Mouse (Mus musculus) embryo, embryonic 10.5 days (tissue): ENCODE results near the gene Slc25a34.

Experiments
- DNase-seq: peaks from one replicate; pipeline ENCODE4 v3.0.0-alpha.2; 2015; ENCODE audit warnings: low spot score

Gene Slc25a34

DNA sequence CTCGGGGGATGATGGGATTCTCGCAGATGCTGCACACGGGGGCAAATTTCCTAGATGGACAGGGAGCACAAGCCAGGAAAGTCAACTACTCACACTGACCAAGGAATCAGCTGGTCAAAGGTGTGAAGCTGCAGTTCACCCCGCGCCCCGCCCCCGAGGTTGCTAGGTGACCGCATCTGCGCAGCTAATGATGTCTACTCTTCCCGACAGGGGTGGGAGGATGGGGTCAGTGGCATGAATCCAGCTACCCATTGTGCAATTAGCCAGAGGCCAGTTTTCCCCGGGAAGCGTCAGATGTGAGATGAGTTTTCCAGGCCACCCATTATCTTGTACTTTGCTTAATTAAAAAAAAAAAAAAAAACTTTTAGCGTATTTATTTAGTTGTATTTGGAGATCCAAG, 42.6 kb downstream of the Slc25a34 start:
- no peak for DNase-seq

DNA sequence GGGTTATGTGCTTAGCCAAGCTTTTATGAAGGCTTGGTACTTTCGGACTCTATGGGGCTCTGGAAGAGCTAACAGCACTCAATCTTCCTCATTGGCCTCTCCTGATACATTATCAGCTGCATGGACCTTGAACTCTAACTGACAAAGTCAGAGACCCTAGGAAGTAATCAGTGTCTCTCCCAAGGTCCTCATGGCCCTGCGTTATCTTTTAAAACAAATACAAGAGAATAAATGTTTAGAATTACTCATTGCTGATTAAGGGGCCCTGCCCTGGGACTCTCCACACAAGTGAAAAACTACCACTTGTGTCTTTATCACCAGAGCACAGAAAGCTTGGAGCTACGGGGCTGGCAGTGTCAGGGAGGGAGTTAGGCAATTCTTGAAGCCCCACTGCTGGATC, 44.8 kb downstream of the Slc25a34 start:
- DNase-seq, result no peak

DNA sequence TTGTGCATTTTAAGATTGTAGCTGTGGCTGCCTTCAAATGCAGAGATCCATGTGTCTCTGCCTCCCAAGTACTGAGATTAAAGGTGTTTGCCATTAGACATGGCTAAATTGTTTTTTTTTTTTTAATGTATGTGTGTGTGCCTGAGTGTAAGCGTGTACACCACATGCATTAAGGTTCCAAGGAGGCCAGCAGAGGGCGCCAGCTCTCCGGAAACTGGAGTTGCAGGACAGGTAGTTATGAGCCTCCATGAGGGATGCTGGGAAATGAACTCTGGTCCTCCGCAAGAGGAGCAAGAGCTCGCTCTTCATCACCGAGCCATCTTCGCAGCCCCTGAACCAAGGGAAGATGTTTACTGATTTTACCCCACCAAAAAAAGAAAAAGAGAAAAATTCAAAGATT, 46.7 kb downstream of the Slc25a34 start:
- no peak for DNase-seq

DNA sequence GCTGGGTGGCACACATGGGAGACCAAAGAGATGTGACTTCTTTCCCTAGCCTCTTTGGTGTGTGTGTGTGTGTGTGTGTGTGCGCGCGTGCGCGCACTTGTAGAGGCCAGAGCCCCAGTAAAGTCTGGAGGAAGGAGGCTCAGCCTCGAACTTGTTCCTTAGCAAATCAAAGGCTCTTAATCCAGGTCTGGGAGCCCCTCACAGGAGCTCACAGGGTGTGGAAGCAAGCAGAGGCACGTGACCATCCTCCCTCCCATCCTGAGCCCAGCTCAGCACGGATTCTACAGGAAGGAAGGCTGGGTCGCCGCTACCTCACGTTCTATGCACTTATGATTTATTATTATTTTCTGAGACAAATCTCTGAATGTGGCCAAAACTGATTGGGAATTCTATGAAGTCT, 47.2 kb downstream of the Slc25a34 start:
- no peak for DNase-seq

DNA sequence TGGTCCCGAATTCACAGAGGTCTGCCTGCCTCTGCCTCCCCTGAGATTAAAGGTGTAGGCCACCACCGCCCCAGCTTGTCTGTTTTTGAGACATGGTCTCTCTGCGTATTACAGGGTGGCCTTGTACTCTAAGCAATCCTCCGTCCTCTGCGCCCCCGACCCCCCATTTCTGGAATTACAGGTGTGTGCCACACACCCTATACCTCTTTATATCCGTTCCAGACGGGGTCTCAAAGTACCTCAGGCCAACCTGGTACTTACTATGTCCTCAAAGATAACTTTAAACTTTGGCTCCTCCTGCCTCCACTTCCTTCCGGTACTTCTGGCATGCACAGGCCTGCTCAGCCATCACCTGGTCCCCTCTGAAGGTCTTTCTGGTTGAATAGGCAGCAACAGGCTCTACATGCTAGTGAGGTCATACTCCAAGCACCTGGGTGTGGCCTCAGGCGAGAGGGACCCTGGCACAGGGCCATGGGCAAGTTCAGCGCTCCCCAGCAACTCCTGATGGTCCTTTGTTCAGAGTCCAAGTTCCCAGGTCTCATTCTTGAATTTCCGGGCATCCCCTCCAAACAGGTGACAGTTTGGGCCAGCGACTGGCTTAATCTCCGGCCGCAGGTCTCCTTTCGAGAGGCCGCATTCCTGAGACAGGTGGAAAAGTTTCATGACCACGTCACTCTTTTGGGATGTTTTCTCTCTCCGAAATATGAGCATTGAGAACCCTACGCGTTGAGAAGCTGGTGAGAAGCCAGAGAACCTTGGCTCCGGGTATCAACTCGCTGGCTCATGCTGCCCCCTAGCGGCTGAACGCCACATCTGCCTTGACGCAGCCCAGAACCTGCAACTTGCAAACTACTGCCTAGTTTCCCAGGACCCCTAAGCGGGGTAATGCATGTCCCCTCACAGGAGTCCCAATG, 48.6 kb downstream of the Slc25a34 start:
- DNase-seq, result peak; percentile 88

DNA sequence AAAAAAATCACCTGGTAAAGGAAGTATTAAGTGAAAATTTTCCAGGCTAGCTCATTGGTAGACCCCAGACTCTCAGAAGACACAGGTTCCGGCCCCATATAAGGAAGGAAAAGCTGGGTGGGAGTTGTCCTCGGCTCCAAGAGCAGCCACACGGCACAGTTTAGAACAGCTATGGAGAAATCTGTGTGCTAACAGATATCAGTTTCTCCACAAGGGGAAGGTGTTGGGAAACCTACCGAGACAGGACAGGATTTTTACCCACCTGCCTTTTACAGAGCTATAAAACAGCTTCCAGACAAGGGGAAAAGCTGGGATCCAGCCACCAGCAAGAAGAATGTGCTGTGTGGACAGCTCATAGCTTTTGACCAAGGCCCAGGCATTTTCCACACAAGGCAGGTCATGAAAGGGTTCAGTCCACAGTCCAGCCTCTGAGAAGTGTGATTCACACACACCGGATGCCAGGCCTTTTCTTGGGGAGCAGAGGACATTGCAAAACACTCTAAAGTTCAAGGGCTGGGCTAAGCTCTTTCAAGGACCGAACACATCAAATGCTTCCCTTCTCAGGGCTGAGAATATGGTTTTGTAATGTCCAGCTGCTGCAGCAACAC, 50.2 kb downstream of the Slc25a34 start:
- DNase-seq, result no peak

DNA sequence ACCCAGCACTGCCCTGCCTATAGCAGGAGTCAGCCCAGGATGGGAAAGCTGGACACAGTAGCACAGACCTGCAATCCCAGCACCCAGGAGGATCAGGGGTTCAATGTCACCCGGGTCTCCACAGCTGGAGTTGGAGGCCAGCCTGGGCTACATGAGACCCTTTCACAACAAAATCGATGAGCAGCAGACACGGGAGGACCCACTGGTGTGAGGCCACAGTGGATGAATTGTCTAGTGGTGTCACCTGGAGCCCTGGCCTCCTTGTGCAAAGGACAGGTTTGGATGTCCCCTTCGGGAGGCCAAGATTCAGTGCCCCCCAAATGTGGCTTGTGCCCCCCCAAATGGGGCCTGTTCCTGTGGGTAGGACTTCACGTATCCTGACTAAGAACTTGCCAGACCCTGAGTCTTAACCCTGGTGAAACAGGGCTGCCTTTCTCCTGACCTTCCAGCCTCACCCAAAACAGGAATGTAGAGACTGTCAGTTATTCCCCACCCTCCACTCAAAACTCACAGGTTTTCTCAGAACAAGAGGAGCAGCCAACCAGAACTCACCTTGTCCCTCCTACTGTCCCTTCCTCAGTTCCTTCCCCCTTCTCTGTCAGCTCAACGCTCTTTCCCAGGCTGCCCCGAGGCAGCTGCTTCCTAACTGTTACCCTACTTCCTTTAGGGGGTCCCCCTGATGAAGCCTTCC, 50.8 kb downstream of the Slc25a34 start:
- no peak for DNase-seq

DNA sequence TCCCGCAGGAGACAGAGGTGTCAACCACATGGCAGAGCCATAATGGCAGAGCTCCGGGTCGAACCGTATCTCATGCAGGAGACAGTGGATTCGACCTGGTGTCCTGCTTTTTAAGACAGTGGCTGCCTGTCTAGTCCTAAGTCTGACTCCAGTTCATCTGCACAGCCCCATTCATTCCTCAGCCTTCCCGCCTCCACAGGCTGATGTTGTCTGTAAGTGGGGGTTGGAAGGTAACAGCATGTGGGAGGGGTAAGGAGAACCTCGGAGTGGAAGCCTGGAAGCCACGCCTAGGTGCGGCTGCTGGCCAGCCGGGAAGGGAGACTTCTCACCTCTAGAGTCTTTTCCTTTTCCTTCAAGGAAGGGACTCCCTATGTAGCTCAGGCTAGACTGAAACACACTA, 51.7 kb downstream of the Slc25a34 start:
- no peak for DNase-seq

DNA sequence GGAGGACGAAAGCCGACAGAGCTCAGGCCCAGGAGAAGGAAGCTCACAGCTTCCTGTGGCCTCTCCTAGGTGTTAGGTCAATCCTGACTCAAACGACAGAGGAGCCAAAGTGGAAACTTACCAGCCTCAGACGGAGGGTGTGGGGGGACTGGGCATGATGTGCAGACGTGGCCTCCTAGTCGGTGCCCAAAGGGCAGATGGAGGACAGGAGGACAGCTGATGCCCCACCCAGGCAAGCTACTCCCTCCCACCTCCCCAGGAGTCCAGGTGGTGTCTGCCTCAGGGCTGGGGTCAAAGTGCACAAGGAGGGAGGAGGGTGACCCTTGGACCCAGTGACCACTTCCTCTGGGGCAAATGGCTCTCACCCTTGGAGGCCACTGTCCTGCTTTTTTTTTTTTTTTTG, 52.3 kb downstream of the Slc25a34 start:
- no peak for DNase-seq

DNA sequence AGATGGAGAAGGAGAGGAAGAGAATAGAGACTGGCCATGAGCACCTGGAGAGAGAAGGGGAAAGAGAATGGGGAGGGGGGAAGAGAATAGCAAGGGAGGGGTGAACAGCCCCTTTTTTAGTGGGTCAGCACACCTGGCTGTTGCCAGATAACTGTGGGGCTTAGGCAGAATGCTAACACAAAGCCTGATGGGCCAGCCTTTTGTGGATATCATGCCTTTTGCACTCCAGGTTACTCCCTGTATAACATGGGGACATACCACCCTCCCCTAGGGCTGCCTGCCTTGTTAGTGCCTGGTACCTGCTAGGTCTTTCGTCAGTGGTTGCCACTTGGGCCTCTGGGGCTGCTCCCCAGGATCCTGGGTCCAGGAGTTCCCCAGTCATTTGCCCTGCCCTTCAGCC, 52.8 kb downstream of the Slc25a34 start:
- no peak for DNase-seq

DNA sequence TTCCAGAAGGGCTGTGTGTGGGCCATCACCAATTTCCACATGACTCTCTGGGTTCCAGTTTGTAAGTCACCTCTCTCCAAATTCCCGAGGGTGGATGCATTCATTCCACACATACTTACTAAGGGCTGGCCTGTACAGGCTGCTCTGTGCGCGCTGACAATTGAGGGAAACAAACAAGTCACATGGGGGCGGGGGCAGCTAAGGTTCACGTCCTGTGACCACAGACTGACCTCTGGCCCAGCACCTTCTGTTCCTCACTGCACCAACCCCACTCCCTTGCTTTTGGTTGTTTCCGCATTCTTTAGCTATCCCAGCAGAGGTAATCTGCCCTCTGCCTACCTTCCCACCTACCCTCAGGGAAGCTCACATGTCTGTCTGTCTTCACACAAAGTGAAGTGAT, 53.6 kb downstream of the Slc25a34 start:
- DNase-seq, result no peak

DNA sequence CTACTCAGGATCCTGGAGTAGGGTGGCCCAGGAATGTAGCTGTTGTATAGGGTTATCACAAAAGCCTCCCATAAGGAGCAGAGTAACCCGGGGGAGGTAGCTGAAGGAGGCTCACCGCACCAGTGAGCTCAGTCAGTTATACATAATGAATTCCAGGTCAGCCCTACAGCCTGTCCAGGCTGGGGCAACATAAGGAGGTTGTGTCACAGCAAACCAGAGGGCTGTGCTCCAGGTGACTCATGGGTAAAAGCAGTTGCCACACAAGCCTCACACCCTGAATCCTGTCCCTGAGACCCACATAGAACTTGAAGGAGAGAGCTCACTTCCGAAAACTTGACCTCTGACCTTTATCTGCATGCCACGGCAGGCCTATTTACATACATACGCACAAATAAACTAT, 54.7 kb downstream of the Slc25a34 start:
- no peak for DNase-seq
